Mouse (Mus musculus) testis, adult 2 months (tissue): ENCODE results near the gene Ptma.

Source experiments
- CTCF ChIP-seq: fragments of 200-500 bp; IDR thresholded peaks from 2 replicates; pipeline ENCODE4 v1.5.1; 2012; ENCODE audit warnings: low read depth, mild to moderate bottlenecking, inconsistent platforms, low read length, moderate library complexity; ENCODE audit not compliant: control insufficient read depth, insufficient read depth, insufficient replicate concordance
- POLR2A ChIP-seq: fragments of 200-500 bp; IDR thresholded peaks from 2 replicates; pipeline ENCODE4 v1.6.1; 2012; ENCODE audit warnings: low read depth, mild to moderate bottlenecking, inconsistent platforms, low read length, moderate library complexity; ENCODE audit not compliant: control insufficient read depth

GRCm38 (mm10) chr1:86488326-86488725 lies 38.2 kb upstream of the Ptma start:
- TF ChIP-seq CTCF (no peak), POLR2A (no peak)
